Mouse (Mus musculus) embryonic facial prominence, embryonic 13.5 days (tissue): ENCODE measurements around the gene Cit. TPM values are rescaled to one million over a fixed set of nuclear protein-coding genes. Genes with fewer than 3 reads are reported as not detected.

Experiments
- ATAC-seq: fragments of 200-750 bp; cut with Nextera tagmentation; 2 replicates; pipeline ENCODE4 v1.8.0; 2017; ENCODE audit warnings: low read depth; ENCODE audit not compliant: insufficient number of reproducible peaks, insufficient read depth, low FRiP score, low TSS enrichment
- H3K27ac ChIP-seq: fragments of 300-500 bp; sonication (generic); 2 replicates; pipeline ENCODE4 v1.5.1; 2015; ENCODE audit warnings: moderate library complexity, mild to moderate bottlenecking, inconsistent platforms
- H3K27me3 ChIP-seq: fragments of 300-500 bp; sonication (generic); 2 replicates; pipeline ENCODE4 v1.6.1; 2015; ENCODE audit warnings: mild to moderate bottlenecking, inconsistent platforms
- H3K36me3 ChIP-seq: fragments of 300-500 bp; sonication (generic); 2 replicates; pipeline ENCODE4 v1.6.1; 2015; ENCODE audit warnings: mild to moderate bottlenecking, inconsistent platforms
- H3K4me1 ChIP-seq: fragments of 300-500 bp; sonication (generic); 2 replicates; pipeline ENCODE4 v1.6.1; 2015; ENCODE audit warnings: inconsistent platforms
- H3K4me2 ChIP-seq: fragments of 300-500 bp; sonication (generic); 2 replicates; pipeline ENCODE4 v1.6.1; 2015; ENCODE audit warnings: moderate library complexity, mild to moderate bottlenecking, inconsistent platforms
- H3K4me3 ChIP-seq: fragments of 300-500 bp; sonication (generic); 2 replicates; pipeline ENCODE4 v1.5.1; 2015; ENCODE audit warnings: mild to moderate bottlenecking, inconsistent platforms
- H3K9ac ChIP-seq: fragments of 300-500 bp; sonication (generic); 2 replicates; pipeline ENCODE4 v1.6.1; 2015; ENCODE audit warnings: mild to moderate bottlenecking, inconsistent platforms
- H3K9me3 ChIP-seq: fragments of 300-500 bp; sonication (generic); 2 replicates; pipeline ENCODE4 v1.6.1; 2016; ENCODE audit warnings: inconsistent platforms
- WGBS: fragments of 180-500 bp; shearing (Covaris S2); methylation state at CpG from one replicate; pipeline ENCODE4 v1.1.7; 2015; ENCODE audit warnings: mixed read lengths; 5-methylcytosine and 5-hydroxymethylcytosine counted together
- polyA plus RNA-seq: library from polyadenylated mRNA; unstranded; fragments of >200 nt; fragmentation: Nextera tagmentation; extraction: Ambion mirVana; gene quantifications from 2 replicates; pipeline ENCODE4 v1.2.1, GENCODE M21; 2015

The Cit gene
- polyA plus RNA-seq, 1 experiment from 2014 or later, result 31.6 TPM

DNA sequence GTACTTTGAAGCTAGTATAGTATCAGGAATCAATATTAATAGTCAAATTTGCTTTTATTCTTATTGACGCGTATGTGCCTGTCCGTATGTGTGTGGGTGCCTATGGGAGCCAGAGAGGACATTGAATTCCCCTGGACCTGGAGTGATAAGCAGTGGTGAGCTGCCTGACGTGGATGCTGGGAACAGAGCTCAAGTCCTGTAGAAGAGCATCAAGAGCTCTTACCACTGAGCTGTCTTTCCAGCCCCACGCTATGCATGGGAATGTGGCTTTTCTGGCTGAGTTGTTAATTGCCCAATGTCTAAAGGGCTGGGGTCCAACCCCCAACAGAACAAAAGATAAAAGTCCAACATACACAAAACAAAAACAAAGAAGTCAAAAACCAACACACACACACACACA, 131.4 kb downstream of the Cit start:
- no peak overlapping the region for H3K4me3 ChIP-seq
- H3K9me3 ChIP-seq, result no peaks in the 10 kb centered on the region
- no peak overlapping the region for H3K4me2 ChIP-seq
- ATAC-seq, result no peak
- H3K27ac ChIP-seq, result no peak overlapping the region
- 92% methylated on average over 5 of the region's 5 CpGs for WGBS
- peaks cover 34% of the 10 kb centered on the region for H3K36me3 ChIP-seq
- H3K27me3 ChIP-seq, result no peaks in the 10 kb centered on the region
- no peak overlapping the region for H3K9ac ChIP-seq
- peaks cover 9% of the 10 kb centered on the region for H3K4me1 ChIP-seq

DNA sequence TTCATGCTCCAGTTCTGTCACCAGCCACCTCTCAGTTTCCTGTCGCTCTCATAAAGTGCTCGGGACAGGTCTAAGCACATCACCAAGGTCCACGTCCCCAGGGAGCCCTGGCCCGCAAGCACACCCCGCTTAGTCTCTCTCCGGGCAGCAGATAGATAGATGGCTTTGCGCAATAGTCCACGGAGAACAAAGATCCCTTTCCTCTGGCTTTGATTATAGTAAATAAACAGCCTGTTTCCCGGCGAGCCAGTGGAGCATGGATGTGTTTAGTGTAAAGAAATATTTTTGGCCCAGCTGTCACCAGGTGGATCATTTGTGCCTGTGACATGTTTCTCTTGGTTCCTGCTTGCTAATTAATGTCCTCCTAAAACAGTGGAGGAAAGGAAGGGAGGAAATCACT, 132.2 kb downstream of the Cit start:
- no peak overlapping the region for H3K9ac ChIP-seq
- H3K36me3 ChIP-seq, result peaks cover 37% of the 10 kb centered on the region
- peak overlapping the region; percentile 16; the same call in 1 of the 2 replicates for H3K4me2 ChIP-seq
- H3K4me1 ChIP-seq, result peaks cover 9% of the 10 kb centered on the region
- no peaks in the 10 kb centered on the region for H3K9me3 ChIP-seq
- H3K4me3 ChIP-seq, result no peak overlapping the region
- peak overlapping the region; percentile 44; the same call in 1 of the 2 replicates for H3K27ac ChIP-seq
- H3K27me3 ChIP-seq, result no peaks in the 10 kb centered on the region
- ATAC-seq, result no peak
- WGBS, result 39% methylated on average over 10 of the region's 10 CpGs

DNA sequence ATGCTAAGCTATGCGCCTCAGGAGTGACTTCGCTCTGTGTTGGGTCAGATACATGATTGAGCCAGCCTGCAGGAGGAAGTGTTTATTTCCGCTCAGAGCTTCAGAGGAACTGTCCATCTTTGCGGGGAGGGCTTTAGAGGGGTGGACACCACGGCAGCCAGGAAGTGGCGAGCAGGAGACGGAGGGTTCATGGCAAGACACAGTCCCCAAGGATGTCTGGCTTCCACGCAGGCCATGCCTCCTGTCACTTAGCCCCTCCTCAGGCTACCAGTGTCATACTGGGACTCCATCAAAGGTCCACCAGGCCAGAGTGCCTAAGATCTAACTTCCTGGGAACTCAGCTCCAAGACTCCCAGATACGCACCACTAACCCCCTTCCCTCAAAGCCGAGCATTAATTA, 132.7 kb downstream of the Cit start:
- 0 out of 2 replicates have a peak overlapping the region, but pooled peaks have one; percentile 16 for H3K4me2 ChIP-seq
- H3K27ac ChIP-seq, result 0 out of 2 replicates have a peak overlapping the region, but pooled peaks have one; percentile 44
- H3K4me1 ChIP-seq, result peaks cover 11% of the 10 kb centered on the region
- no peaks in the 10 kb centered on the region for H3K27me3 ChIP-seq
- no peaks in the 10 kb centered on the region for H3K9me3 ChIP-seq
- no peak for ATAC-seq
- H3K9ac ChIP-seq, result no peak overlapping the region
- 67% methylated on average over 10 of the region's 10 CpGs for WGBS
- peaks cover 42% of the 10 kb centered on the region for H3K36me3 ChIP-seq
- H3K4me3 ChIP-seq, result no peak overlapping the region

DNA sequence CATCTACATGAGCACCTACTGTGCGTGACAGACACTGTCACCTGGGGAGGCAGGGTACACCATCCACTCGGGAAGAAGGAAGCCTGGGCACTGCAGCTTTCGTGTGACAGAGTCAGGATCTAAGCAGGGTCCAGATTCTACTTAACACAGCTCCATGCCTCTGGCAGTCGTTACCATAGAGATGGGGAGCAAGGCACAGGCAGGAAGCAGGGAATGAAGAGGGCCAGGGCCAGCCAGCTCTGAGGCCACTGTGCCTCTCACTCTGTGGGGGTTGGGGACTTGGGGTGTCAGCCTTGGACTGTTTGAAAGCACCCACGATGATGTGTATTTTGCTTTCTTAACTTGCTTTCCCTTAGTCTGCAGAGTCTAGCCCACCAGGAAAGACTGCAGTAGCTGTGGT, 133.2 kb downstream of the Cit start:
- 64% methylated on average over 5 of the region's 5 CpGs for WGBS
- Histone ChIP-seq H3K4me3 (no peak overlapping the region), H3K4me1 (peaks cover 16% of the 10 kb centered on the region), H3K9ac (0 out of 2 replicates have a peak overlapping the region, but pooled peaks have one; percentile 6), H3K4me2 (no peak overlapping the region), H3K27me3 (no peaks in the 10 kb centered on the region), H3K27ac (peak overlapping the region; percentile 16; the same call in 1 of the 2 replicates), H3K36me3 (peaks cover 47% of the 10 kb centered on the region), H3K9me3 (no peaks in the 10 kb centered on the region)
- ATAC-seq, result no peak

DNA sequence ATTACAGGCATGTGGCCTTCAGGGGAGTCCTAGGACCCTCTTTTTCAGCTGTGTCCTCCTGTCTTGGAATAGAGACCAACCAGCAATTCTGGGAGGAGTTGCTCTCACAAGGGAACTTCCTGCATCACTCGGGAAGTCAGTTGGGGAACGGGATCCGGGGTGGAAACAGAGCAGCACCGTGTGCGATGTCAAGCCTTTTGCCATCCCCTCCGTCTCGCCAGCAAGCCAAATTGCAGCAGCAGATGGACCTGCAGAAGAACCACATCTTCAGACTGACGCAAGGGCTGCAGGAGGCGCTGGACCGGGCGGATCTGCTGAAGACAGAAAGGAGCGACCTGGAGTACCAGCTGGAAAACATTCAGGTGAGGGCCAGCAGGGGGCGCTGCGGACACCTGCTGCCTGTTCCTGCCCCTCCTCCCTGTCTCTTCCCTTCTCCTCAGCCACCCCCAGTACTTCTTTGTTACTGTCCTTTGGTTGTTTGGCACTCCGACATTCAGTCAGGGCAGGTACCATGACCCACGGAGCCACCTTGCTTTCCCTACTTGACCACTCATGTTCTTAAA, 134.1 kb downstream of the Cit start:
- Histone ChIP-seq H3K4me3 (no peak overlapping the region), H3K27ac (no peak overlapping the region), H3K4me1 (peaks cover 16% of the 10 kb centered on the region), H3K9ac (no peak overlapping the region), H3K27me3 (no peaks in the 10 kb centered on the region), H3K9me3 (no peaks in the 10 kb centered on the region), H3K36me3 (peaks cover 43% of the 10 kb centered on the region; the same call in 1 of the 2 replicates), H3K4me2 (no peak overlapping the region)
- no peak for ATAC-seq
- WGBS, result 58% methylated on average over 16 of the region's 16 CpGs

DNA sequence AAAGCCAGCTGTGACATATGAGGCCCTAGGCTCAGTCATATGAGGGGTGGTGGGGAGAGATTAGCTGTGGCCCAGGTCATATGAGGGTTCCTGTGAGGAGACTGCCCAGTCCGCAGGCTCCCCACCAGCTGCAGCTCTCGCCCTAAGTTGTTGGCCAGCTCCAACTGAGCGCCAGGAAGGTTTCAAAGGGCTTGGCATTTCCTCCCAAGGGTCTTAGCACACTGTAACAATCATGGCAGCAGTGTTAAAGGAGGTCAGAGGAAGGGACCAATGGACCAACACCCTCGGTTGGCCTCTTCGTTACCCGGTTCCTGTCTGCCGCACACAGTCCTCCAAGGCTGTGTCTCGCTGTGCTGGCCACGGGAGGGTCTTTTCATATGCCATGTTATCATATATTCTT, 135.5 kb downstream of the Cit start:
- peaks cover 16% of the 10 kb centered on the region for H3K4me1 ChIP-seq
- no peak overlapping the region for H3K27ac ChIP-seq
- no peak overlapping the region for H3K4me3 ChIP-seq
- no peaks in the 10 kb centered on the region for H3K9me3 ChIP-seq
- no peak overlapping the region for H3K9ac ChIP-seq
- 91% methylated on average over 9 of the region's 9 CpGs for WGBS
- no peaks in the 10 kb centered on the region for H3K27me3 ChIP-seq
- no peak overlapping the region for H3K4me2 ChIP-seq
- no peak for ATAC-seq
- H3K36me3 ChIP-seq, result peaks cover 44% of the 10 kb centered on the region

DNA sequence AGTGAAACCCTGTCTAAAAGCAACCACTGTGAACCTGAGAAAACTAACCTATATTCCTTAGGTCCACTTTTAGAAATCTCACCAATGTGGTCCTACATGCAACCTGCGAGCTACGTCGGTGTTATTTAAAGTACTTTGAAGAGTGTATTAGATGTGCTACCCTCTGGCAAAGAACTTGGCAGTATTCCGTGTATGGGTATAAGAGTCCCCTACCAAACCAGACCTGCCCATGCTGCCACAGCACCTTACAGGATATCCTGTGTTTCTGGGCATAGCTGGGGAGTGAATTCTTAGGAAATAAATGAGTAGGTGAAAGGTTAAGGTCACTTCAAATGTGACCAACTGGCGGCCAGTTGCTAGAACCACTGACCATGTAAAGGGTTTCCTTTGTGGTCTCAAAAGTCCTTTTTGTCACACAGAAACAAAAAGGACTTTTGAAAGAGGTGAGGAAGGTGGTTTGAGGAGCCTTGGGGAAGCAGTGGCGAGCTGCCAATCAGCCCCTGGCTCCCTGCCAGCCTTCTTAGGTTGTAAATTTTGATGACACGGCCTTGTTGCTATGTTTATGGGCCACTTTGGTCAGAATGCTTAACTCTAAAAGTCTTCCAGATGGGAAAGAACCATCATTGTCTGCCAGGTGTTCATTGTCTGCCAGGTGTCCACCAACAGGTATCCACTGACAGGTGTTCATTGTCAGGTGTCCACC, 137.7 kb downstream of the Cit start:
- ATAC-seq, result no peak

DNA sequence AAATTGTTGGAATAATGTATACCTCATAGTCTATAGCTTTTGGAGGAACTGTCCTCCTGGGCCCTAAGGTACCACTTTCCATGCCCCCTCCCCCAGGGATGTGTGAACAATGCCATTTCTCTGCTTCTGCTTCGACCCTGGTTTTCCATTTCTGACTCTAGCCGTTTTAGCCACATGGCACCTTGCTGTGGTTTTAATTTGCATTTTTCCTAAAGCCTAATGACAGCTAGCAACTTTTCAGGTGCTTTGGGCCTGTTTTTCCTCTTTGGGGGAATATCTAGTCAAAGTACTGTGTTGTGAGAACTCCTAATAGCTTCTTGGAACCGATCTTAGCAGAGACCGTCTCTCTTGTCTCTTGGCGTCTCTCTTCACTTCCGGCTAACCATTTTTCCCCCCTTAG, 139.3 kb downstream of the Cit start:
- no peak overlapping the region for H3K4me3 ChIP-seq
- ATAC-seq, result no peak
- no peak overlapping the region for H3K4me2 ChIP-seq
- peaks cover 7% of the 10 kb centered on the region; the same call in 1 of the 2 replicates for H3K4me1 ChIP-seq
- no peak overlapping the region for H3K9ac ChIP-seq
- no peaks in the 10 kb centered on the region for H3K9me3 ChIP-seq
- 91% methylated on average over 6 of the region's 6 CpGs for WGBS
- H3K36me3 ChIP-seq, result peaks cover 71% of the 10 kb centered on the region
- H3K27ac ChIP-seq, result no peak overlapping the region
- no peaks in the 10 kb centered on the region for H3K27me3 ChIP-seq

More for the DNA sequence above, 137.7 kb downstream of the Cit start:
- H3K9ac ChIP-seq, result no peak overlapping the region
- H3K27me3 ChIP-seq, result no peaks in the 10 kb centered on the region
- peaks cover 10% of the 10 kb centered on the region for H3K4me1 ChIP-seq
- peaks cover 58% of the 10 kb centered on the region for H3K36me3 ChIP-seq
- no peak overlapping the region for H3K4me2 ChIP-seq
- H3K9me3 ChIP-seq, result no peaks in the 10 kb centered on the region
- H3K27ac ChIP-seq, result 0 out of 2 replicates have a peak overlapping the region, but pooled peaks have one; percentile 8
- no peak overlapping the region for H3K4me3 ChIP-seq
- WGBS, result 80% methylated on average over 7 of the region's 7 CpGs

DNA sequence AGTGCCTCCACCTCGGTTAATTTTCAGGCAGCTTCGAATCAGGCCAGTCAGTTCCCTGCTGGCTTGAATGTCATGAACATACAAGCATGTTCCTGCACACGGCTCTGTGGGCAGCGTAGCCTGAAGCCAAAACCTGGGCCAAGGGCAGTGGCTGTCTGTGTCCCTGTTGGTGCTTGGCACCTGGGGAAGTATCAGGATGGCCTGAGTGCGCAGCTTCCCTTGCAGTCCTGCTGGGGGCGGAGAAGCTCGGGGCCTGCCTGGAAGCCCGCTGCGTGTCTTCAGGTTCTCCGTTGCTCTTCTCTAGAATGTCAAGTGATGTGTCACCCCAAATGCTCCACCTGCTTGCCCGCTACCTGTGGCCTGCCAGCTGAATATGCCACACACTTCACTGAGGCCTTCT, 140.0 kb downstream of the Cit start:
- Histone ChIP-seq H3K9me3 (no peaks in the 10 kb centered on the region), H3K27me3 (no peaks in the 10 kb centered on the region), H3K4me1 (peaks cover 7% of the 10 kb centered on the region; the same call in 1 of the 2 replicates), H3K4me3 (no peak overlapping the region), H3K36me3 (peaks cover 73% of the 10 kb centered on the region), H3K27ac (no peak overlapping the region), H3K9ac (no peak overlapping the region), H3K4me2 (no peak overlapping the region)
- ATAC-seq, result no peak
- 93% methylated on average over 11 of the region's 11 CpGs for WGBS

DNA sequence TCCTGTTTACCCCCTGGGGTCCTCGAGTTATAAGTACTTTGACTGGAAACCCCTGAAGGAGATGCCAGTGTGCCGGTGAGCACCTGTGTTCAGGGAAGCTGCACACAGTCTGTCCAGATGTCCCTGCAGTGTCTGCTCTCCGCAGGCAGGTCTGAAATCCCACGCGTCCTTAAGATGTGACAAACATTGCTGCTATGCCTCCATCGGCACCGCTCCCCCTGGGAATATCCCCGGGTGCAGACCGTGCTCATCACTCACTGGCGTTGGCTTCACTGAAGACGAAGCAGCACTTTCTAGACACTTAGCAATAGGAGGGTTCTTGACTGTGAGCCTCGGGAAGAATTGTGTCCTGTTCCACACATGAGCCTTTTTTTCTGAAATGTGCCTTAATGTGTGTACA, 142.2 kb downstream of the Cit start:
- ATAC-seq, result no peak
- no peak overlapping the region for H3K4me2 ChIP-seq
- H3K27me3 ChIP-seq, result no peaks in the 10 kb centered on the region
- peaks cover 11% of the 10 kb centered on the region for H3K9me3 ChIP-seq
- H3K4me3 ChIP-seq, result no peak overlapping the region
- WGBS, result 88% methylated on average over 12 of the region's 12 CpGs
- H3K36me3 ChIP-seq, result peaks cover 74% of the 10 kb centered on the region
- no peak overlapping the region for H3K27ac ChIP-seq
- no peak overlapping the region for H3K9ac ChIP-seq
- H3K4me1 ChIP-seq, result peaks cover 7% of the 10 kb centered on the region; the same call in 1 of the 2 replicates

DNA sequence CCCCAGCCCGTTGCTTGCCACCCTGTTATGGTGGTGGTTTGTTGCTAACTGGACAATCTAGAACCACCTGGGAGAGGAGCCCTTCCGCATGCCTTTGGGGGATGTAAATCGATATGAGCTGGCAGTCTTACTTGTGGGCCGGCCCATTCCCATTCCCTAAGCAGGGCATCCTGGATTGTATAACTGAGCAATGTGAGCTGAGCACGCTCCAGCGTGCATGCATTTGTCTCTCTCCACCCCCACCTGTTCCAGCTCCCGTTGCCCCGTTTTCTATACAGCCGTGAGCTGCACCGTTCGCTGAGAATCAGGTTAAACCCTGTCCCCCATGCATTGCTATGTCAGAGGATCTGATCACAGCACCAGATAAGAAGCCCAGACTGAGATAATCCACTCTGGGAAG, 146.6 kb downstream of the Cit start:
- H3K4me2 ChIP-seq, result no peak overlapping the region
- H3K27me3 ChIP-seq, result no peaks in the 10 kb centered on the region
- 76% methylated on average over 11 of the region's 11 CpGs for WGBS
- ATAC-seq, result no peak
- peaks cover 11% of the 10 kb centered on the region for H3K9me3 ChIP-seq
- H3K36me3 ChIP-seq, result peaks cover 76% of the 10 kb centered on the region
- no peak overlapping the region for H3K27ac ChIP-seq
- no peak overlapping the region for H3K4me3 ChIP-seq
- H3K4me1 ChIP-seq, result no peaks in the 10 kb centered on the region
- no peak overlapping the region for H3K9ac ChIP-seq

DNA sequence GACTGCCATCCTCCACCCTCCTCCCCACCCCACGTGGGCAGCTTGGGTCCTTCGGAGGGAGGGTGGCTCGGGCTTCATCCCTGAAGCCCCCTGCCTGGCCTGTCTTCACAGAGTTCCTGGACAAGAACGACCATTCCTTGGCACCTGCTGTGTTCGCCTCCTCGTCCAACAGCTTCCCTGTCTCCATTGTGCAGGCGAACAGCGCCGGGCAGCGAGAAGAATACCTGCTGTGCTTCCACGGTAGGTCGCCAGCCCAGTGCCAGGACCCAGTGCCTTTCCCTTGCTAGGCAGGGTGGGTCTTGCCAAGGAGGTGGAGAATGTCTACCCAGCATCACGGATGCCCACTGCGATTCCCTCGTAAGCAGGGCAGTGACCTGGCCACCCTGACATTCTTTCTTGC, 149.0 kb downstream of the Cit start:
- no peak overlapping the region for H3K4me2 ChIP-seq
- WGBS, result 92% methylated on average over 15 of the region's 15 CpGs

More for the DNA sequence above, 149.0 kb downstream of the Cit start:
- no peaks in the 10 kb centered on the region for H3K4me1 ChIP-seq
- peaks cover 59% of the 10 kb centered on the region for H3K36me3 ChIP-seq
- no peak overlapping the region for H3K27ac ChIP-seq
- no peak for ATAC-seq
- peaks cover 11% of the 10 kb centered on the region for H3K9me3 ChIP-seq
- H3K27me3 ChIP-seq, result no peaks in the 10 kb centered on the region
- H3K4me3 ChIP-seq, result no peak overlapping the region
- no peak overlapping the region for H3K9ac ChIP-seq
